Mouse (Mus musculus) brain, embryonic 14.5 days (tissue): Measurements from ENCODE around the gene Hpse2. TPM values are rescaled to one million over a fixed set of nuclear protein-coding genes. Genes with fewer than 3 reads are reported as not detected.
"Not testable (repeated sequence)": the region's sequence is repeated elsewhere in the genome, so short reads cannot be mapped to it uniquely, and the experiment has no call there.

Experiments used
- DNase-seq: peaks from one replicate; pipeline ENCODE4 v3.0.0-alpha.2; 2011; ENCODE audit warnings: low read depth
- CTCF ChIP-seq: fragments of 200-500 bp; IDR thresholded peaks from 2 replicates; pipeline ENCODE4 v1.5.1; 2012; ENCODE audit warnings: inconsistent platforms, mild to moderate bottlenecking, moderate library complexity, borderline replicate concordance; ENCODE audit not compliant: insufficient read depth, insufficient read length; ENCODE audit errors: extremely low read depth
- POLR2A ChIP-seq: fragments of 200-500 bp; IDR thresholded peaks from 2 replicates; pipeline ENCODE4 v1.6.1; 2012; ENCODE audit warnings: mild to moderate bottlenecking, inconsistent platforms, borderline replicate concordance; ENCODE audit not compliant: poor library complexity, insufficient read depth, insufficient read length, severe bottlenecking; ENCODE audit errors: extremely low read depth
- polyA plus RNA-seq: library from polyadenylated mRNA; depleted of rRNA; stranded (reverse); fragments of >200 nt; gene quantifications from 2 replicates; pipeline ENCODE4 v1.2.3, GENCODE M21; 2012

Hpse2 gene
- polyA plus RNA-seq, 1 experiment: 0.18 TPM

GRCm38 (mm10) chr19:42820109-42820508 is 568.0 kb downstream of the Hpse2 start:
- TF ChIP-seq CTCF (no peak), POLR2A (no peak)

GRCm38 (mm10) chr19:42817761-42818160 is 570.4 kb downstream of the Hpse2 start:
- peak; percentile 62 for DNase-seq
- TF ChIP-seq POLR2A (no peak), CTCF (no peak)

More at GRCm38 (mm10) chr19:42820109-42820508, 568.0 kb downstream of the Hpse2 start:
- no peak for DNase-seq

- DNase-seq: no peak
- no peak for TF ChIP-seq CTCF
These were observed 571.9 kb downstream of the Hpse2 start for GRCm38 (mm10) chr19:42816261-42816660.

GRCm38 (mm10) chr19:42810140-42810539 is 578.0 kb downstream of the Hpse2 start:
- TF ChIP-seq CTCF (no peak), POLR2A (no peak)
- no peak for DNase-seq

- TF ChIP-seq CTCF (no peak), POLR2A (no peak)
- no peak for DNase-seq
These were observed 578.7 kb downstream of the Hpse2 start for GRCm38 (mm10) chr19:42809491-42809890.

- no peak for TF ChIP-seq CTCF
- no peak for TF ChIP-seq POLR2A
- DNase-seq: no peak
These were observed 590.3 kb downstream of the Hpse2 start for GRCm38 (mm10) chr19:42797866-42798265.

- TF ChIP-seq POLR2A: no peak
- no peak for TF ChIP-seq CTCF
- no peak for DNase-seq
These were observed 592.4 kb downstream of the Hpse2 start for GRCm38 (mm10) chr19:42795801-42796200.

GRCm38 (mm10) chr19:42794914-42795613 is 593.1 kb downstream of the Hpse2 start:
- no peak for TF ChIP-seq POLR2A
- peak; percentile 94 for TF ChIP-seq CTCF
- peak; percentile 93 for DNase-seq

GRCm38 (mm10) chr19:42788311-42788710 is 599.8 kb downstream of the Hpse2 start:
- no peak for TF ChIP-seq POLR2A
- no peak for TF ChIP-seq CTCF
- peak; percentile 29 for DNase-seq

- TF ChIP-seq POLR2A: no peak
- TF ChIP-seq CTCF: no peak
These were observed 602.5 kb downstream of the Hpse2 start for GRCm38 (mm10) chr19:42785562-42786220.

GRCm38 (mm10) chr19:42785129-42785528 is 603.0 kb downstream of the Hpse2 start:
- TF ChIP-seq CTCF: peak; percentile 40; the same call in 1 of the 2 replicates
- no peak for TF ChIP-seq POLR2A
- peak; percentile 27 for DNase-seq

More at GRCm38 (mm10) chr19:42785562-42786220, 602.5 kb downstream of the Hpse2 start:
- peak; percentile 64 for DNase-seq

GRCm38 (mm10) chr19:42780156-42780538 is 608.0 kb downstream of the Hpse2 start:
- not testable (repeated sequence) for DNase-seq

- 0 out of 2 replicates have a peak, but pooled peaks have one; percentile 1 for TF ChIP-seq CTCF
- TF ChIP-seq POLR2A: no peak; the same call in 1 of the 2 replicates
- DNase-seq: peak; percentile 98
These were observed 608.5 kb downstream of the Hpse2 start, which contains the start of gene Hps1 for GRCm38 (mm10) chr19:42779531-42780155. Gene Hps1, minus strand, starts transcription at chr19:42779978.
